Mouse (Mus musculus): Measurements from ENCODE around the gene Hmcn1. TPM values are rescaled to one million over a fixed set of nuclear protein-coding genes. Genes with fewer than 3 reads are reported as not detected.

The Hmcn1 gene
- polyA plus RNA-seq, 1 experiment from 2014 or later, result 13.5 TPM

DNA sequence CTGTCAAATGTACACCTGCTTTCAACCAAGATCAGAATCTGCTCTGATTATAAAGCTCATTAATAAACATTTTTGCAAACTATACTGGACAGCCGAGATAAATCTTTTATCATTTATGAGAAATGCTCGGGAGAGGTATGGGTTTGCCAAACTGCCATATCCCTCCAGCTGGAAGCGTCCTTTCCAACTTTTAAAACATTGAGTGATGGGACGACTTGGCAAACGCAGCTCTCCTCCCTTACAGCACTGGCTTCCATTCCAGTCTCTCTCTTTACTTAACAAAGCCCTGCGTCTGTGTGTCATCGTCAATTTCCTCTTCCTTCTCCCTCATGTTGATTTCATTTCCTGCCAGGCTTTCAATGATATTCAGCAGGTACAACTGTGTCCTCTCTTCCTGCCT is 114.8 kb downstream of the Hmcn1 start:
- no peaks in the 10 kb centered on the region for H3K27me3 ChIP-seq (ENCODE audit: control insufficient read depth, insufficient read depth, low read length)
- DNase-seq (ENCODE audit: low spot score) (no peak), ATAC-seq (ENCODE audit: low FRiP score) (no peak)
- no peaks in the 10 kb centered on the region for H3K36me3 ChIP-seq (ENCODE audit: control insufficient read depth, insufficient read depth, low read length)
- no peaks in the 10 kb centered on the region for H3K9me3 ChIP-seq (ENCODE audit: control insufficient read depth, low read length)
- H3K4me2 ChIP-seq (replicated peaks; ENCODE audit: low read depth, low read length), result no peak overlapping the region
- no peak overlapping the region for H3K27ac ChIP-seq (ENCODE audit: low read depth, low read length)
- no peaks in the 10 kb centered on the region for H3K4me1 ChIP-seq (replicated peaks; ENCODE audit: control insufficient read depth, insufficient read depth, low read length)
- H3K4me3 ChIP-seq (ENCODE audit: low read depth, low read length), result no peak overlapping the region
- WGBS, result 81% methylated on average over 7 of the region's 7 CpGs
- no peak overlapping the region for H3K9ac ChIP-seq (ENCODE audit: low read depth, low read length)

- ATAC-seq (ENCODE audit: low FRiP score) (no peak), DNase-seq (ENCODE audit: low spot score) (no peak)
- Histone ChIP-seq H3K4me3 (ENCODE audit: low read depth, low read length) (no peak overlapping the region), H3K27me3 (ENCODE audit: control insufficient read depth, insufficient read depth, low read length) (no peaks in the 10 kb centered on the region), H3K4me2 (replicated peaks; ENCODE audit: low read depth, low read length) (no peak overlapping the region), H3K27ac (ENCODE audit: low read depth, low read length) (no peak overlapping the region), H3K36me3 (ENCODE audit: control insufficient read depth, insufficient read depth, low read length) (no peaks in the 10 kb centered on the region), H3K9ac (ENCODE audit: low read depth, low read length) (no peak overlapping the region), H3K4me1 (replicated peaks; ENCODE audit: control insufficient read depth, insufficient read depth, low read length) (no peaks in the 10 kb centered on the region), H3K9me3 (ENCODE audit: control insufficient read depth, low read length) (no peaks in the 10 kb centered on the region)
- 71% methylated on average over 4 of the region's 4 CpGs for whole genome bisulfite sequencing
Observed at GRCm38 (mm10) chr1:150877920-150878319, 115.3 kb downstream of the Hmcn1 start.

- DNase-seq (ENCODE audit: low spot score) (no peak), ATAC-seq (ENCODE audit: low FRiP score) (no peak)
- no peaks in the 10 kb centered on the region for H3K27me3 ChIP-seq (ENCODE audit: control insufficient read depth, insufficient read depth, low read length)
- no peaks in the 10 kb centered on the region for H3K36me3 ChIP-seq (ENCODE audit: control insufficient read depth, insufficient read depth, low read length)
- H3K9ac ChIP-seq (ENCODE audit: low read depth, low read length), result no peak overlapping the region
- H3K4me2 ChIP-seq (replicated peaks; ENCODE audit: low read depth, low read length), result no peak overlapping the region
- 89% methylated on average over 5 of the region's 5 CpGs for WGBS
- no peaks in the 10 kb centered on the region for H3K4me1 ChIP-seq (replicated peaks; ENCODE audit: control insufficient read depth, insufficient read depth, low read length)
- H3K27ac ChIP-seq (ENCODE audit: low read depth, low read length), result no peak overlapping the region
- no peak overlapping the region for H3K4me3 ChIP-seq (ENCODE audit: low read depth, low read length)
- H3K9me3 ChIP-seq (ENCODE audit: control insufficient read depth, low read length), result no peaks in the 10 kb centered on the region
Observed at GRCm38 (mm10) chr1:150874025-150874424, 119.2 kb downstream of the Hmcn1 start.

DNA sequence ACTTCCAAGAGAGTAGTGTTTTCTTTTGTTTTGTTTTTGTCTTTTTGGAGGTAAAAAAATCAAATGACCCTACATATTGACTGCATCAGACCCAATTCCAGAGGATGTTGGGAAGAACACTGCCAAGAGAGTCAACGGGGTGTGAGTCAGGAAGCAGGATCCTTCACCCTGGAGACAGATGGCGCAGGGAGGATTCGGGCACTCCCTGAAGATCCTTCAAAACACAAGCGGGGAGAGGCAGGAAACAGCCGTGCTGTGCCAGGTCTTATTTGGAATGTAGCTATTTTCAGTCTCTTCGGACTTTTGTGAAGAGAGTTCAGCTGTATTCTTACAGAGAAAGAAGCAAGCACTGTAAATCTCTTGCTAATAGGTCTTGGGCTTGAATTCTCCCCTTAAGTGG is 120.0 kb downstream of the Hmcn1 start:
- no peaks in the 10 kb centered on the region for H3K4me1 ChIP-seq (replicated peaks; ENCODE audit: control insufficient read depth, insufficient read depth, low read length)
- H3K9ac ChIP-seq (ENCODE audit: low read depth, low read length), result no peak overlapping the region
- no peak overlapping the region for H3K4me2 ChIP-seq (replicated peaks; ENCODE audit: low read depth, low read length)
- WGBS, result 83% methylated on average over 6 of the region's 6 CpGs
- no peak overlapping the region for H3K4me3 ChIP-seq (ENCODE audit: low read depth, low read length)
- DNase-seq (ENCODE audit: low spot score) (no peak), ATAC-seq (ENCODE audit: low FRiP score) (no peak)
- H3K9me3 ChIP-seq (ENCODE audit: control insufficient read depth, low read length), result no peaks in the 10 kb centered on the region
- H3K27ac ChIP-seq (ENCODE audit: low read depth, low read length), result no peak overlapping the region
- H3K36me3 ChIP-seq (ENCODE audit: control insufficient read depth, insufficient read depth, low read length), result no peaks in the 10 kb centered on the region
- H3K27me3 ChIP-seq (ENCODE audit: control insufficient read depth, insufficient read depth, low read length), result no peaks in the 10 kb centered on the region

- H3K9ac ChIP-seq (ENCODE audit: low read depth, low read length), result no peak overlapping the region
- DNase-seq (ENCODE audit: low spot score) (no peak), ATAC-seq (ENCODE audit: low FRiP score) (no peak)
- H3K4me1 ChIP-seq (replicated peaks; ENCODE audit: control insufficient read depth, insufficient read depth, low read length), result no peaks in the 10 kb centered on the region
- H3K4me2 ChIP-seq (replicated peaks; ENCODE audit: low read depth, low read length), result no peak overlapping the region
- no peaks in the 10 kb centered on the region for H3K27me3 ChIP-seq (ENCODE audit: control insufficient read depth, insufficient read depth, low read length)
- WGBS, result 94% methylated on average over 3 of the region's 3 CpGs
- no peak overlapping the region for H3K4me3 ChIP-seq (ENCODE audit: low read depth, low read length)
- H3K36me3 ChIP-seq (ENCODE audit: control insufficient read depth, insufficient read depth, low read length), result no peaks in the 10 kb centered on the region
- no peaks in the 10 kb centered on the region for H3K9me3 ChIP-seq (ENCODE audit: control insufficient read depth, low read length)
- H3K27ac ChIP-seq (ENCODE audit: low read depth, low read length), result no peak overlapping the region
Observed at GRCm38 (mm10) chr1:150872105-150872504, 121.1 kb downstream of the Hmcn1 start.

DNA sequence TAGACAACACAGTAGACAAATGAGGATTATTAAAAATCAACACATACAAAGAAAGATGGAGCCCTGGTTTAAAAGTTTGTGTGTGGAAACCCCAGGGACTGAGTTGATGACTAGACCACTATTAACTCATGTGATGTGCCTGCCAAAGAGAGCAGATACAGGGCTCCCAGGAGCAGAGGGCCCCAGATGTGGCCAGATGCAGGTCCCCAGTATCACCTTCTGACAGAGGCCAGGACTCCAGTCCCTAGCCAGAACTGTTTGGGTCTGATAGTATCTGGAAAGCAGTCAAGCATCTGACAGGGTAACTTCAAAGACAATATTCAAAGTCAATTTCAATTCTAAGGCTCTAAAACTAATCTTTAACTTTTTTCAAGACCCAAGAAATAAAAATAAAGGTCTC is 124.0 kb downstream of the Hmcn1 start:
- no peak for ATAC-seq (ENCODE audit: low FRiP score)
- H3K9ac ChIP-seq (ENCODE audit: low read depth, low read length), result no peak overlapping the region
- H3K36me3 ChIP-seq (ENCODE audit: control insufficient read depth, insufficient read depth, low read length), result no peaks in the 10 kb centered on the region
- H3K9me3 ChIP-seq (ENCODE audit: control insufficient read depth, low read length), result no peaks in the 10 kb centered on the region
- no peak overlapping the region for H3K27ac ChIP-seq (ENCODE audit: low read depth, low read length)
- no peak for DNase-seq (ENCODE audit: low spot score)
- no peak overlapping the region for H3K4me3 ChIP-seq (ENCODE audit: low read depth, low read length)
- H3K4me1 ChIP-seq (replicated peaks; ENCODE audit: control insufficient read depth, insufficient read depth, low read length), result no peaks in the 10 kb centered on the region
- H3K4me2 ChIP-seq (replicated peaks; ENCODE audit: low read depth, low read length), result no peak overlapping the region
- H3K27me3 ChIP-seq (ENCODE audit: control insufficient read depth, insufficient read depth, low read length), result no peaks in the 10 kb centered on the region

GRCm38 (mm10) chr1:150866615-150867014 is 126.6 kb downstream of the Hmcn1 start:
- H3K27me3 ChIP-seq (ENCODE audit: control insufficient read depth, insufficient read depth, low read length), result no peaks in the 10 kb centered on the region
- DNase-seq (ENCODE audit: low spot score) (no peak), ATAC-seq (ENCODE audit: low FRiP score) (no peak)
- WGBS, result 71% methylated on average over 5 of the region's 5 CpGs
- no peak overlapping the region for H3K4me3 ChIP-seq (ENCODE audit: low read depth, low read length)
- H3K9ac ChIP-seq (ENCODE audit: low read depth, low read length), result no peak overlapping the region
- no peak overlapping the region for H3K4me2 ChIP-seq (replicated peaks; ENCODE audit: low read depth, low read length)
- no peaks in the 10 kb centered on the region for H3K36me3 ChIP-seq (ENCODE audit: control insufficient read depth, insufficient read depth, low read length)
- H3K27ac ChIP-seq (ENCODE audit: low read depth, low read length), result no peak overlapping the region
- H3K9me3 ChIP-seq (ENCODE audit: control insufficient read depth, low read length), result no peaks in the 10 kb centered on the region
- H3K4me1 ChIP-seq (replicated peaks; ENCODE audit: control insufficient read depth, insufficient read depth, low read length), result no peaks in the 10 kb centered on the region

- H3K4me2 ChIP-seq (replicated peaks; ENCODE audit: low read depth, low read length), result no peak overlapping the region
- no peaks in the 10 kb centered on the region for H3K36me3 ChIP-seq (ENCODE audit: control insufficient read depth, insufficient read depth, low read length)
- no peak for ATAC-seq (ENCODE audit: low FRiP score)
- H3K4me1 ChIP-seq (replicated peaks; ENCODE audit: control insufficient read depth, insufficient read depth, low read length), result no peaks in the 10 kb centered on the region
- no peak overlapping the region for H3K27ac ChIP-seq (ENCODE audit: low read depth, low read length)
- DNase-seq (ENCODE audit: low spot score), result no peak
- 71% methylated on average over 2 of the region's 2 CpGs for WGBS
- no peaks in the 10 kb centered on the region for H3K27me3 ChIP-seq (ENCODE audit: control insufficient read depth, insufficient read depth, low read length)
- no peaks in the 10 kb centered on the region for H3K9me3 ChIP-seq (ENCODE audit: control insufficient read depth, low read length)
- H3K4me3 ChIP-seq (ENCODE audit: low read depth, low read length), result no peak overlapping the region
- H3K9ac ChIP-seq (ENCODE audit: low read depth, low read length), result no peak overlapping the region
Observed at GRCm38 (mm10) chr1:150857779-150858178, 135.5 kb downstream of the Hmcn1 start.

- Histone ChIP-seq H3K4me3 (ENCODE audit: low read depth, low read length) (no peak overlapping the region), H3K27me3 (ENCODE audit: control insufficient read depth, insufficient read depth, low read length) (no peaks in the 10 kb centered on the region), H3K36me3 (ENCODE audit: control insufficient read depth, insufficient read depth, low read length) (no peaks in the 10 kb centered on the region), H3K4me2 (replicated peaks; ENCODE audit: low read depth, low read length) (no peak overlapping the region), H3K4me1 (replicated peaks; ENCODE audit: control insufficient read depth, insufficient read depth, low read length) (no peaks in the 10 kb centered on the region), H3K9ac (ENCODE audit: low read depth, low read length) (no peak overlapping the region), H3K9me3 (ENCODE audit: control insufficient read depth, low read length) (no peaks in the 10 kb centered on the region), H3K27ac (ENCODE audit: low read depth, low read length) (no peak overlapping the region)
- 84% methylated on average over 6 of the region's 6 CpGs for WGBS
- ATAC-seq (ENCODE audit: low FRiP score), result no peak
- DNase-seq (ENCODE audit: low spot score), result no peak
Observed at GRCm38 (mm10) chr1:150833448-150833847, 159.8 kb downstream of the Hmcn1 start.
